Mouse (Mus musculus) megakaryocyte progenitor cell, adult 5-6 weeks (primary cell): ENCODE results near the gene Hdac5. TPM values are rescaled to one million over a fixed set of nuclear protein-coding genes. Genes with fewer than 3 reads are reported as not detected.

ENCODE experiments used
- ATAC-seq: replicated peaks from 2 replicates; pipeline ENCODE4 v1.8.0; 2016; ENCODE audit warnings: mild to moderate bottlenecking, moderate TSS enrichment, inconsistent platforms; ENCODE audit not compliant: poor library complexity
- total RNA-seq, 2 experiments: library from RNA; stranded (forward) in 1 of 2; stranded (reverse) in 1 of 2; fragments of 157-497, 149-512 nt in 1 of 2; fragments of 200-1000 nt in 1 of 2; gene quantifications; 2 replicates each; pipeline versions ENCODE4 v1.2.3 to v1.2.4; 2015 to 2017

Hdac5 gene
- total RNA-seq (2015), result 18.6 and 20.6 TPM in 2 replicates
- total RNA-seq (2017), result 18.7 and 22.1 TPM in 2 replicates

DNA sequence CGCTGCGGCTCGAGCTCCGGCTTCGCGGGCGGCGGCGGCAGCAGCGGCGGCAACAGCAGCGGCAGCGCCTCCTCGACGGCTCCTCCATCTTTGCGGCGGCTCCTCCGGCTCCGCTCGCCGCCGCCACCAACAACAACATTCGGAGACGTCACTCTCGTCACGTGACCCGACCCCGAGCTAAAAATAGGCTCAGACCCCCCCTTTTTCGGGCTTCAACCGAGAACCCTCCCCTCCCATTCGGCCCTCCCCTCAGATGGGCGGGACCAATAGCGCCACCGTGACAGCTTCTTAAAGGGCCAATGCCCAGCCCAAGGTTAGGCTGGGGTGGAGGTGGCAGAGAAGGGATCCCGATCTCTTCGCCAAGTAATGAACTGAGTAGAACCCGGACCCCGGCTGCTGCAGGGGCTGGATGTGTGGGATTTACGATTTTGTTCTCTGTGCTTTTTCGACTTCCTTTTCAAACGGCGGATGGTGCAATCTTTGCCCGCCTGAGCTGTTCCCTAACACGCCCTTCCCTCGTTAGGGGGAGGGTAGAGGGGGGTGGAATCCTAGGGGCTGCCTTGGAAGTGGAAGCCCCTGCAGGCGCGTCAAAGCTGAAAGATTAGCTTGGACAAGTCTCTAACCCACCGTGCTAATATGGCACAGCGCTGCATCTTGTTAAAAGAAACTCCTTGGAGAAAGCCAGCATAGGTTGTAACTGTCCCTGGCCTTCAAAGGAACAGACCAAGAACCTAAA is at the start of gene Hdac5:
Gene Hdac5, minus strand, starts transcription at position 161 of the 736 bp plus-strand sequence.
- ATAC-seq, result peak; percentile 99

DNA sequence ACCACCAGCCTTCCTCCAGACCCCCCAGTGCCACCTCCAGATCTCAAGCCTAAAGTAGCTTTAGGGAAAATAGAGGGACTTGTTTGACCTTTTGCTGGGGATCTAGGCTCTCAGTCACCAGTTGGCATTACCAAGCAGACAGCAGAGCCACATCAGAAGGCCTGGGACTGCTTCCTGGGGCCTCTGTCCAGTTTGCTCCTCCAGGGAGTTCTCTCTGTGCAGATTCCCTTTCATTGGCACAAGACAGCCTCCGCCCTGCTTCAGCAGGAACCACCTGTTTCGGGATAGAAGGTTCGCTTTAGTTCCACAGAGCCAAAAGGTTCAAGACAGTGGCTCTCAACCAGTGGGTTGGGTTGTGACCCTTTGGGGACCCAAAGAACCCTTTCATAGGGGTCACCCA is 49.6 kb upstream of the Hdac5 start:
- no peak for ATAC-seq

DNA sequence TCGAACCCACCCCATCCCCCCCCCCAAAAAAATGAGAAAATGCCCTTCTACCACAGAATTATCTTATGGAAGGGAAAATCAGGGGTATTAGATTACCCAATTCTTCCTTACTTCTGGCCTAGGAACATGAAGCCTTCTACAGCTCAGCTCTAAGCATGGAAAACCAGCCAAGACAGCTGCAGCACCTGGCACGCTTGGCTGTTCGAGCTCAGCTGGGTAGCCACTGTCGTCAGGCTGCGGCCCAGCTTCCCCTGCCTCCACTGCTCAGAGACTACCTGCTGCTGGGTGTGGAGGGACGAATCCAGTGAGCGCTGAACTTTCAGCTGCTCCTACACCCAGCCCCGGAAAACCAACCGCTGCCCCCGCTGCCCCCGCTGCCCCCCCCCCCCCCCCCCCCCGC is 47.8 kb upstream of the Hdac5 start:
- no peak for ATAC-seq

DNA sequence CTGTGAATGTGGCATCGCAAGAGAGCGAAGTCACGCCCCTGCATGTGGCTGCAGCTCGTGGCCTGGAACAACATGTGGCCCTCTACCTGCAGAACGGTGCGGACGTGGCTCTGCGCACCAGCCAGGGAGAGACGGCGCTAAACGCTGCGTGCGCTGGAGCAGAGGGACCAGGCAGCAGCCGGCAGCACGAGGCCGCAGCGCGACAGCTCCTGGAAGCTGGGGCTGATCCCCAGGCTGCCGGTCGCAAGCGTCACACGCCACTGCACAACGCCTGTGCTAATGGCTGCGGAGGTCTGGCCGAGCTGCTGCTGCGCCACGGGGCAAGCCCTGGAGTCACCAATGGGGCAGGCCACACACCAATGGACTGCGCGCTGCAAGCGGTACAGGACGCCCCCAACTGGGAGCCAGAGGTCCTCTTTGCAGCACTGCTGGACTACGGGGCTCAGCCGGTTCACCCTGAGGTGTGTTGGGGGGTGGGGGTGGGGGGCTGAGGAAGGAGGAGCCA is 46.5 kb upstream of the Hdac5 start:
- peak; percentile 83 for ATAC-seq

DNA sequence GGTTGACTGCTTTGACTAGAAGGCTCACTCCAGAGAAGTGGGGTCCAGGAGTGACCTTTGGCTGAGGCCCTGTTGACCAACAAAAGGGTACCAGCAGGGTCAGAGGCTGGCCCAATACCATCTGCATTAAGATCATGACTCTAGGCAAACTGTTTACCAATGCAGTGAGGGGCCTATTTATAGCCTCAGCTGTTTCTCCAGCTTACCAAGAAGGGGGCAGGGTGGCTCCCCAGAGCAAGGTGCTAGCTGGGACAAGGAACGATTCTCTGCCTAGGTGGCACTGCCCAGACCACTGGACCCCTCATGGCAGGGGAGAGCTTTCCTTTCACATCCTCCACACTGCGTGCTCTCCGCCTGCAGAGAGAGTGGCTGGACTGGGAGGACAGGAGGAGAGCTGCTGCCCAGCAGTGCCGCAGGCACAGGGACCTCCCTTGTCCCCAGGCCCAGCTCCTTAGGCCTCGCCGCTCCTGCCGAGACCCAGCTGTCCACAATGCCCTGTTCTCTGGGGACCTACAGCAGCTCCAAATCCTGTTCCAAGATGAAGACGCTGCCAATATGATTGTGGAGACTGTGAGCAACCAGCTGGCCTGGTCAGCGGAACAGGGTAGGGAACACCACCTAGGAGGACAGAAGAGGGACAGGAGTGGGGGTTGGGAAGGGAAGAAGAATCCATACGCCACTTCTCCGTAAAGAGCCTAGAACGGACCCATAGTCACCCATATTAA is 38.7 kb upstream of the Hdac5 start, which contains the start of gene Asb16:
Gene Asb16, plus strand, starts transcription at position 224 of the 725 bp plus-strand sequence.
- no peak for ATAC-seq

DNA sequence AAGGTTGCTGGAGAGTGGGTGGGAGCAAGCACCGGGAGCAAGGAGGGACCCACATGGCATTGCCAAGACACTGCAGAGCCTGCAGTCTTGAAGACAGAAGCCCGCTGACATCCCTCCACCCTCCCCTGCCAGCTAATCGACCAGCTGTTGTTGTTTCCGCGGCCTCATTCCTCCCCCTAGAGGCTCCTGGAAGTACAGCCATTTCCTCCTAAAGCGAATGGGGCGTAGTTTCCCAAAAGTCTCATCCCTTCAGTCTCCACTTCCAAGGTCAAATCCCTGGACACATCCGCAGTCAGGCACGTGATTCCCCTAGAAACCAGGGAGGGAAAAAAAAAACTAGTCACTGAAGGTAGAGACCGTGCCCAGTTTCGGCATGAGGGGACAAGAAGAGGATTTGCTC is 37.5 kb upstream of the Hdac5 start:
- peak; percentile 95 for ATAC-seq

DNA sequence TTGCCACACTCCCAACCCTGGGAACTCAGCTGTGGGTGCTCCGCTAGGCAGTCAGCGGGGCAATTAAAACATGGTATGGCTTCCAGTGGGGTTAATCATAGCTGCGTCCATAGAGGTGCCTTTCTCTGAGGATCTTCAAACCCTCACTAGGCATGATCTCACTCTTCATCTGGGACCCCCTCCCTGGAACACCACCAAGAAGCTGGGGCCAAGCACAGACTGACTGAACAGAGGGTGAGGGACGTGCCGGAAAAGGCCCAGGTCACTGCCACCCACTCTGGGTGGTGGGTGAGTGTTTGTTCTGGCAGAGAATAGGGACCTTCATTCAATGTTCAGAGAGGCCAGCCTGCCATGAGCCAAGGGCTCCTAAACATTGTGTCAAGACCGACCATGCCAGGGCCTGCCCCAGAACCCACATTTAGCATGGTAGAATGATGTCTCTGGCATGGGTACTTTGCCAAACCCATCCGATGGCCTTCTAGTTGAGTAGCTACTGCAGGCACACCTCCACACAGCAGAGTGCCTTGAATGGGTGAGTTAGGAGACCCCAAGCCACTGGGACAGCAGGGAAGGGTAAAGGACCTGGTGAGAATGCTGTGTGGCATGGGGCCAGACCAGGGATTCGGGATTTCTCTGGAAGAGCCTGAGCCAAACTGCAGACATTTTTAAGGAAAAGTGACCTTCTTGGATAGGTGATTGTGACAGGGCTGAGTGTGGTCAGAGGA is 36.8 kb upstream of the Hdac5 start:
- no peak for ATAC-seq

DNA sequence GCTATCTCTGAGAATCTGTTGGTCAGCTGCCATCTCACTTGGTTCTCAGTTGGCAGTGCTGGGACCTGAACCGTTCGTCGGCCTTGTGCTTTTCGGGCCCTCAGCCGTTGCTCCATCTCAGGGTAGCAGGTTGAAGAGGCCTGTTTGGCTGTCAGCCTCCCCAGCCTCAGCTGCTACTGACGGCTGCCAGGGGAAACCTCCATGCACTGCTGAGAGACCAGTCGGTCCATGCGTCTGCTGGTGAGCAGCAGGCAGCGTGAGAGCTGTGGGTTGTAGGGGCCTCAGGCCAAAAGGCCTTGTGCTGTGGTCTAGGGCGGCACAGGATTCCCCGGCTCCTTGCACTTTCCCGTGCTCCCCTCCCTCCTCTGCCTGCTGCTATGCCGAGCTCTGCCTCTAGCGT is 35.9 kb upstream of the Hdac5 start:
- no peak for ATAC-seq

DNA sequence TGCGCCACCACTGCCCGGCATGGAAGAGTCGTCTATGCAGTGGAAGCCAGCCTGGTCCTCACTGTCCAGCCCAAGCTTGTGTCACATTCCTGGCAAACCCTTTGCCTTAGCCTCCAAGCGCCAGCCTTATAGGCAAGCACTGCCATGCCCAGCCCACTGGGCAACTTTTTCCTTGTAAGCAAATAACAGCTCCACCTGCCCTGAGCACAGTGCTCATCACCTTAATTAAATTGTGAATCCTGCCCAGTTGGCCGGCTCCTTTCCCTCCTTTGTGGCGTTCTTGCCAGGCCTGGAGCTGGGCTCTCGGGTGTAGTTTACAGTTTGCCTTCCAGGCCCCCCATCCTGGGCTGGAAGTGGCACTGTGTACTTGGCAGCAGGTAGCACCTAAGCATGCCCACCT is 33.2 kb upstream of the Hdac5 start:
- ATAC-seq, result no peak

DNA sequence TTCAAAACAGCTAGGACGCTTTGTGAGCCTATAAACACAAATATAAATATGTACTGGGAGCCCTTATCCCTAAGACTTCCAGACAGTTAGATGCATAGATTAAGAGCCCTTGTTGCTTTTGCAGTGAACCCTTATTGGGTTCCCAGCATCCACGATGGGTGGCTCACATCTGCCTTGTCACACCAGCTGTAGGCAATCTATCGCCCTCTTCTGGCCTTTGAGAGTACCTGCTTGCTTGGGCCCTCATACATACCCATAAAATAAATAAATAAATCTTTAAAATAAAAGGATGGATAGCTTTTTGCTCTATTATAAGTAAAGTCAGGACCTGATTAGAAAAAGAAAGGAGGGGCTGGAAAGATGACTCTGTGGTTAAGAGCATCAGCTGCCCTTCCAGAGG is 28.6 kb upstream of the Hdac5 start:
- peak; percentile 65 for ATAC-seq

DNA sequence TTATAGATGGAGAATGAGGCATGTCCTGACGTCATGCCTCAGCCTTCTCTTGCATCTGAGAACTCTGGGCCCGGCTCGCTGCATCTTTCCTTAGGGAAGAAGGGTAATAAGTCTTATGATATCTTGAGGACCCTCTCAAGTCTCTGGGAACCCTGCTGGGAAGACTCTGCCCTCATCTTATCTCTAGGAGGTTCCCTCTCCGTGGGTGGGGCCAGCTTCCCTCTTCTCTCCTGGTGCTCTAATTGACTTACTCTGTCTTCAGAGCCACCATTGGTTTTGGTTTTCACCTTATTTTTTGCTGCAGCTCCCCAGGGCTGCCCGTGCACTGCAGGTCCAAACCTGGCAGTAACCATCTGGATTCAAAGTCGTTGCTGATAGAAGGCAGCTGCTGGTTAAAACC is 28.1 kb upstream of the Hdac5 start:
- no peak for ATAC-seq

DNA sequence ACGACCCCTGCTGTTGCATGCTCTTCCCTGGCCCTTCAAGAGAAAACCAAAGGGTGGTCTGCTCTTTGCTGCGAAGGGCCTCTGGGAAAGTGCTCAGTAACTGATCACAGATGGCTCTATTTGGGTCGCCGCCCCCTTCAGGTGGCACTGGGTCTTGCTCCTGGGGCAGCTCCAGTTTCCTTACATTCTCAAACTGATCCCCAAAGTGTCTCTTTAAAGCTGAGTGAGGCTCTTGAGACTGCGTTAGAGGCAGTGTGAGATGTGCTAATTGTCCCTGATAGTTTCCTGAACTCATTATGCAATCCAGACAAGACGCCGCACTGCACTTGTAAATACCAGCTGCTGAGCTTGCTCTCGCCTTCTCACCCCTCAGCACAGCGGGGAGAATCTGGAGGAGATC is 27.5 kb upstream of the Hdac5 start:
- peak; percentile 66 for ATAC-seq

DNA sequence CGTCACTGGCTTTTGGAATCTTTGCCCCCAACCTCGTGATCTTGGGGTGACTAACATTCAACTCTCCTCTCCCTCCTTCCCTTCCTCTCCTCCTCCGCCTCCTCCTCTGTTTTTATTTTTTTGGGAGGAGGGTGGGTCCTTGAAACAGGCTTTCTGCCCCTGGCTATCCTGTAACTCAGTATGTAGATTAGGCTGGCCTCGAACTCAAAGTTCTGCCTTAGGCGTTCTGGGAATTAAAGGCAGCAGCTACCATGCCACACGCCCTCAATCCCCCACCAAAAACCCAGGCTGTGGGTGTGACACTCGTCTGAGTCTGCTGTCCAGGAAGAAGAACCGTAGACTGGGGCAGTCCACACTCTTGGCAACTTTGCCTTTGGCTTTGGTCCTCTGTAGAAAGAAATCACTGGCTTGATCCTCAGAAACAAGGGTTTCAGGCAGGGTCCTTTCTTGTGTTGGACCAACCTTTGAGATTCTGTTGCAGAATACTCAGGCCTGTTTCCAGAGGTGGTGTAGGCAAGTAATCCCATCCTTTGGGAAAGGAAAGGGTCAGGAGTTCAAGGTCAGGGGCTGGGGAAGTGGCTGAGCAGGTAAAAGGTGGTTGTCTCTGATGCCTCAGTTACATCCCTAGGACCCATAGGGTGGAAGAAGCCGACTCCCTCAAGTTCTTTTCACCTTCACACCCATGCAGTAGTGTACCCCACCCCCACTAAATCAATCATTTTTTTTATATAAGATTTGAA is 19.6 kb upstream of the Hdac5 start:
- no peak for ATAC-seq

DNA sequence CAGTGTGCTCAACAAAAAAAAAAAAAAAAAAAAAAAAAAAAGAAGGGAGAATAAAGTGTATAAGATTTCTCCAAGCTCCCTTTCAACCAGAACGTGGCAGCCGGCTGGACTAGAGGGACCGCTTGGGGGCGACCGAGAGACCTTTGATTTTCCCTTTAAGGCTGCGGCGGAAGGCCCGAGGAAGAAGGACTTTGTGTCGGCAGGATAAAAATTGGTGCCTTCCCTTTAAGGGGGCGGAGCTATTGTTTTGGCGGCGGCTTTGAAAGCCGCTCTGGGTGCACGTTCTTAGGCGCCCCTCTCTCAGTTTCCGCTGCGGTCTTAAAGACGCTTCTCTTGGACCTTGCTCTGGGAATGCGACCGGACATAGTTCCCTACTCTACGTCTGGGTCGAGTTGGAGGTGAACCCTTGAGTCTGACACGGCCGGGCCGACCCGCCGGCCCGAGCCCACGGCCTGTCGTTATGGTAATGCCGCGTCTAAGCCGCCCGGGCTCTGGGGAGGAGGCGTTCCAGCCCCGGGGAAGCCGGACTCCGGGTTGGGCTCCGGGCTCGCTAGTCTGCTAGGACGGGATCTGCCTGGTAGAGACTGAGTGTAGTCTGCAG is 18.8 kb upstream of the Hdac5 start, which contains the start of gene BC030867:
Gene BC030867, plus strand, starts transcription at position 253 of the 601 bp plus-strand sequence.
- peak; percentile 88 for ATAC-seq

DNA sequence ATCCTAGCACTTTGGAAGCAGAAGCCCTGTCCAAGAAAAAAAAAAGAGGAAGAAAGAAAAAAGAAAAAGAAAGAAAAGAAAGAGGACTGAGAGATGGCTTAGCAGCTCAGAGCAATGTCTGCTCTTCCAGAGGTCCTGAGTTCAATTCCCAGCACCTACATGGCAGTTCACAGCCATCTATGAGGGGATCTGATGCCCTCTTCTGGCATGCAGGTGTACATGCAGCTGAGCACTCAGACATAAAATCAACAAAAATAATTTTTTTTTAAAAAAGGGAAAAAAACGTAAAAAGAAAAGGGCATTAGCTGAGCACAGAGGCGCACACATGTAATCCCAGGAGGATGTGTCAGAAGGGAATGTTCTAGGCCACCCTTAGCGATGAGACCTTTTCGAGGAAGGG is 16.9 kb upstream of the Hdac5 start:
- ATAC-seq, result no peak

DNA sequence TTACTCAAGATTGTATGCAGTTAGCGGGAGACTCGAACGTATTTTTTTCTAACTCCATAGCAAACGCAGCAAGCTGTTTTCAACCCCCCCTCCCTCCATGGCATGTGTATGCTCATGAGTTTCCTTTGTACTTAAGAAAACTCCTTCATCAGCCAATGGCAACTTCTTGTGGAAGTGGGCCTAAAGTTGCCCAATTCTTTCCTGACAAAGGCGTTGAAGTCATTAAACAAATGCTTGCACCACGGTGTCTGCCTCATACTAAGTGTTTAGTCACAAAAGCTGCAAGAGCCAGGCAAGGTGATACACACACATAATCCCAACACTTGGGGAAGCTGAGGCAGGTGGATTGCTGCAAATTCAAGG is 16.3 kb upstream of the Hdac5 start:
- ATAC-seq, result peak; percentile 38

DNA sequence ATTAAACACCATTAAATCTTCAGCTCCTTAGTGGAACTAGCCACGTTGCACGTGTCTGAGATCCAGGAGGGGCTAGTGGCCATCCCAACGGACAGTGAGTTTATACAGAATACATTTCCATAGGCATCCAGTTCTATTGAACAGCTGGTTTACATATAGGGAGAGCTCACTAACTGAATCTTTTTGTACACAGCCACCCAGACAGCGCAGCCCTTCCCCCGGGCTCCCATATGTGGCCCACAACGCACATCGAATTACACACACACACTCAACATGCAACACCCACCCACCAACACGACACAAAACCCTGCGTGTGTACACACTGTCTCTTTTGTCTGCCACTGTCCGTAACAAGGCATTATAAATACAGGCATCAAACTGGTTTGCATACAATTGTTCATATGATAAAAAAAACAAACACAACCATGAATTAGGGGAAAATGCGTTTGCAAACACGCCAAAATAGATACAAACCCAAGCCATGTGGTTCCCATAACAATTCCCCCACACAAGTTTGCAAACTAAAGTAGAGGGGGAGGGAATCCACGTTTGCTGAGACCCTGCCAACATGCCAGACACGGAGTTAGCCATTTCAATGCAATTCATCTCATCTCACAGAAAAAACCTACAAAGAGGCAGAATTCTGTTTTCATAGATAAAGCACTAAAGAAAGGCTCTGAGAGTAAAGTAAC is 15.8 kb upstream of the Hdac5 start:
- ATAC-seq, result no peak

DNA sequence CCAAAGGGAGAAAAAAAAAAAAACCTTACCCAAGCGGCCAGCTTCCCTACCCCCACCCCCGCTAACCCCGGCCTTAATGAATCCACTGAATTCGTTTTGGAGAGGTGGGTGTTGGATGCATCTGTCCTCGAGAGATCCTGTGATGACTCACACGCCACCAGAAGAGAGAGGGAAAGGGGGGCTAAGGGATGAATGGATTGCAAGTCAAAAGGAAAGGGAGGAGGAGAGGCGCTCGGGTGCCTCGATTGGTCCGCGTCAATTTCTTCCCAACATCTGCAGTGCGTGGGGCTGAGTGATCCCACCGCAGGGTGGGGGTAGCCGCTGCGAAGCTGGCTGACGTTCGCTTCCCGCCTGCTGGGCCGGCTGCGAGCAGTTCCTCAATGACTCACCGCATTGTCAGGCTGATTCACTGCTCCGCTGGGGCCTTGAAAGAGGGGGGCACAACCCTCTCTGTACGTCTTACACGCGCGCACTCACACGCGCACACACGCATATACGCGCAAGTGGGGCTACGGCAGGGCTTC is 15.0 kb upstream of the Hdac5 start:
- peak; percentile 74 for ATAC-seq

DNA sequence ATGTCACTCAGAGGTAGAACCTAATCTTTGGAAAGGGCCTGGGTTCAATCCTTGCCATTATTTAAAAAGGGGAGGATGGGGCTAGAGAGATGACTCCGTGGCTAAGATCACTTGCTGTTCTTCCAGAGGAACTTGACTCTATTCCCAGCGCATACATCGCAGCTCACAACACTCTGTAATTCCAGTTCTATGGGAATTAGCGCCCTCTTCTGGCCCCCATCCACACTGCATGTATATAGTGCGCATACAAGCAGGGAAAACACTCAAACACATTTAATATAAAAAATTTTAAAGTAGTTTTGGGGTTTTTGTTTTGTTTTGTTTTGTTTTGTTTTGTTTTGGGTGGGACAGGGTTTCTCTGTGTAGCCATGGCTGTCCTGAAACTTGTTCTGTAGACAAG is 11.9 kb upstream of the Hdac5 start:
- ATAC-seq, result no peak

DNA sequence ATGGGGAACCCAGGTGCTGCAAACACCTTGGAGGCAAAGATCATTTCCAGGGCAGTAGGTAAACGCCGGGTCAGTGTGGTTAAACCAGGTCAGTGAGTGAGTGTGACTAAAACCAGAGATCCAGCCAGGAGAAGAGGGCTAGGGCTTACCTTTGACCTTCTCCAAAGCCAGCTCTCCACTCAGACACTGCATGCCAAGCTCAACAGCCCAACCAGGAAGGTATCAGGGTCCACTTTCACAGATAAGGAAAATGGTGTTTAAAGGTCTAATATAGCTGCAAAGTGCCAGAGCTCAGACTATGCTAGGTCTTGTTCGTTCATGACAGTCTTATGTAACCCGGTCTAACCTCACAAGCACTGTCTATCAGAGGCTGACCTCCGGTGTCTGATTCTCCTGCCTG is 11.3 kb upstream of the Hdac5 start:
- no peak for ATAC-seq
